Mouse (Mus musculus) kidney, postnatal 4 days (tissue): ENCODE measurements around the gene Siglec1.
A peak's percentile ranks its signal among the peaks of the same experiment; 100 is the strongest.
"Not testable (repeated sequence)": the region's sequence is repeated elsewhere in the genome, so short reads cannot be mapped to it uniquely, and the experiment has no call there.

Source experiments
- DNase-seq, 2 experiments: peaks; one replicate each; pipeline ENCODE4 v3.0.0; 2021; ENCODE audit warnings: mixed read lengths in 2 of 2

Gene Siglec1

DNA sequence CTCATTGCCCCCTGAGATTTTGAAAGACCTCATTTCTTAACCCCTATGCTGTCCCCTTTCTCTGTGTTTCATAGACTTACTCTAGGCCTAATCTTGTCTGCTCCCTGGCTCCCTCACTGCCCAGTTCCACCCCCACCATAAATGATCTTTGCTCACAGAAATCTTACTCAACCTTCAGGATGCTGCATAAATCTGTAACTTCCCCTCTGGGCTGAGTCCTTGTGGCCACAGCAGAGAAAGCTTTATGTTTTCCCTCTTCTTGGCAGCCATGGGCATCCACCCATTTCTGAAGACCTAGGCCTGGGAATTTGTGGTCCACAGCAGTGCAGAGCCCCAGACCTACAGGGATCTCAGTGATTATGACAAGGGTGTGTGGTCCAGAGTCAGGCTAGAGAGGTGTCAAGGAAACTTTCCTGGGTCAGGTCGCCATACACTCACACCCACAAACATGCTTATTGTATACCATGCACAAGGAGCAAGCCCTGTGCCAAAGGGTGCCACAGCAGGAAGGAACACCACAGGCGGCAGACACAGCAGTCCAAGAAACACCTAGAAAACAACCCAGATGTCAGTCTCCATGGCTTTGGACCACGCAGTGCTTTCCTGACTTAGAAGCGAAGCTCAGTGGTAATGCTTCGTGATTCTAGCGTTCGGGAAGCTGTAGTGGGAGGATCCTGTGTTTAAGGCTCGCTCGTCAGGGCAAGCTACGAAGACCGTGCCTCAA, at the start of gene Siglec1:
TSS of gene Siglec1 (minus strand) at position 99 of the 724 bp plus-strand sequence.
- no peak for DNase-seq

DNA sequence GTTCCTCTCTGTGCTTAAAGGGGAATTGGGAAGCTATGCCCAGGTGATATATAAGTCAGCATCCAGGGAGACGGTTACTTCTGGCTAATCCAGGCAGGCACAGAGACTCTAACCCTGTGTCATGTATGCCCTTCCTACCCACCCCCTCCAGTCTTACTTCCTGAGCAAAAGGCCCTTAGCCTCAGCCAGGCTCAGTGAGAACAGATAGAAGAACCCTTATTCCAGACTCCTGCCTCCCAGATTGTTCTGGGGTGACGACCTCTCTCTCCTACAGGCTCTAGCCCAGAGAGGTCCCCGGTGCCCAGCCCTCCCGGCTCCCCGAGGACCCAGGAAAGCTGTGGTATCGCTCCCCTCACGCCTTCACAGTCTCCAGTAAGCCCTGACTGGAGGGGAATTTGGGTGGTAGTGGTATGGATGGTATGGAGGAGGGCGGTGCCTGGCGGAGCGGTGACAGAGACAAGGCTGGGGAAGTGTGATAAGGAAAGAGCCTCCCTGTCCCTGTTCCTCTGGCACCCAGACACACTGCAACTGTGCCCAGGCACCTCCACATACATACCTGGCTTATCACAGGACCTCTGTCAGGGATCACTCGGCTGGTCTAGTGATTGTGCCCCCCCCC, 49.1 kb upstream of the Siglec1 start:
- peak in 1 of 2 experiments; percentile 0 for DNase-seq

DNA sequence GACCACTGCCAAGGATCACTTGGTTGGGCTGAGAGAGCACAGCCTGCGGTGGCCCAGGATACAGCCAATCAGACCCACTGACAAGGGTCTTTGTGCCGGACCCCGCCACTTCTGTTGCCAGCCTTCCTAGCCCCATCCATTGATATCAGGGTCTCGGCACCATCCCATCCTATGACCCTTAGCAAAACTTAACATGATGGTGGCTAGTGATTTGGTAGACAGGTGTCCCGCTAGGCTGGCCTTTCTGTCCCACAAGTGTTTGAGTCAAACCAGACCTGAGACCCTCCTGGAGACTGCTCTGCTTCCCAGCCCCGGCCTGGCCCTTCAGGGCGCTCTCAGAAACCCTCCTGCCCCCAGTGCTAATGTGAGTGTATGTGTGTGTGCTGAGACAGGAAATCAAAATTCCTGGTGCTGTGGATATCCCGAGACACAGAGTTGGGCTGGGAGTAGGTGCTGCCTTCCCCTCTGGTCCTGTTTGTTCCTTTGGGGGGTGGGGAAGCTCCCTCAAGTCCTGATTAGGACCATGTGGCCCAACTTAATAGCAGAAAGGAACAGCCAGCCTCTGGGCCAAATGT, 48.3 kb upstream of the Siglec1 start:
- peak in 1 of 2 experiments; percentile 1 for DNase-seq

DNA sequence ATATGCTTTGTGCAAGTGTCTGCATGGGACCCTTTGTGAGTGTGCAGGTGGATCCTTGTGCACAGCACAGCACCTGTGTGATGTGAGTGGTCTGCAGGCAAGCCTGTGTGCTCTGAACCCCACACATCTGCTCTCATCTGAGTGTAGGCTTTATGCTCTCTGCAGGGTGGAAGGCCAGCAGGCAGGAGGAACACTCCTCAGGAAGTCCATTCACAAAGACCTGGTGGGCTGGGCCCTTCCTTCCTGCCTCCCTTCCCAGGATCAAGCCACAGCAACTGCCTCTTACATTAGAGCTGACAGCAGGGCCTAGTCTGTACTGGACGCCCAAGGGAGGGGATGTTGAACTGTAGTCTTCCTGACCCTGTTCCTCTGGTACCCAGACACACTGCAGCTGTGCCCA, 47.8 kb upstream of the Siglec1 start:
- peak; percentile 41 to 56 for DNase-seq

DNA sequence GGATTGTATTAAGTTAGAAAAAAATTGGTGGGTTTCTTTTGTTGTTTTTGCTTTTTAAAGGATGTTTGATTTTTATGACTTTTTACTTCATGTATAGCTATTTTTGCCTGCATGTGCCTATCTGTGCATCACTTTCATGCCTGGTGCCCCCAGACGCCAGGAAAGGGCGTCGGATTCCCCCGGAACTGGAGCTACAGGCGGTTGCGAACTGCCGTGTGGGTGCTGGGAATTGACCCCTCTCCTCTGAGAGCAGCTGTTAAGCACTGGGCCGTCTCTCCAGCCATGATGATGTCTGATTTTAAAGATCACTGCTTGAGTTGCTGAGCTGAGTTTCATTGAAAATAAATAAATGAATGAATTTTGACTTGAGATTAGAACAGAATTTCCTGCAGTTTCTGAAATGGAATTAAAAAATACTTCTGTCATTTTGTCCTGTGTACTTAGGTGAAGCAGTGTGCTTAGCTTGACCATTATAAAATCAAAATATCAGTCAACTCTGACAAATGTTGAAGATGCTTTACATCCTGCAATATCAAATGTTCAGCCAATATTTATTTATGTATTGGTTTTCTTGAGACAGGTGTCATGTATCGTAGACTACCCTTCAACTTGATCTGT, 46.5 kb upstream of the Siglec1 start, which contains the start of gene Gm11037:
TSS of gene Gm11037 (plus strand) at position 568 of the 618 bp plus-strand sequence.
- peak; percentile 1 to 2 for DNase-seq

DNA sequence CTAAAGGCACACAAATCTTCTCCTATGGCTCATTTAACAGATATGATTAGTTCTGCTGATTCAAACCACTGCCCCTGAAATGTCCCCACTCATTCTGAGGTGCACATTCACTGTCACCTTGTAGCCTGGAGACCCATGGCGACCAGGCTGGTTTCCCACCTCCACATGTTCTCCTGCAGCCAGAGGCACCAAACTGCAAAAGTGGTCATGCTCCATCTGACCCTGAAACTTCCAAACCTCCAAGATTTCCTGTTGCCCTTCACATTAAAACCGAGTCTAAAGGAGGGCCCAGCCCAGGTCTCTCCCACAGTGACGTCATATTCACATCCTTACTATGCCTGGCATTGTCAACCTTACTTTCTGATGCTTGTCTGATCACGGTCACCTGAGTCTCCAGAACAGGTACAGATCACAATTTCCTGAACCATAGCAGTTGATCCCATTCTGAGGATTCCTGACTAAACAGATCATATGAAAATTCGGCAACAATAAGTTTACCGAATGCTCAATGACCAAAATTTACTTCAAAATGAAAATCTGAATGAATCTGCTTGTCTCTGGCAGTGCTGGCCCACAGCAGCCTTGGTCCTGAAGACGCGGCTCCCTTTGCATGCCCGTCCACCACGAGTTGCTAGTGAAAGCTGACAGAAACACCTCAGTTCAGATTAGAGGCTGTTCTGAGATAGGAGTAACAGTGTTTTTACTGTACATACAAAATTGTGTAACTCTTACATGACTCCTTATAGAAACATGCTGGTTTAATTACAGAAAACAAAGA, 45.7 kb upstream of the Siglec1 start:
- DNase-seq = peak; percentile 0 to 1

DNA sequence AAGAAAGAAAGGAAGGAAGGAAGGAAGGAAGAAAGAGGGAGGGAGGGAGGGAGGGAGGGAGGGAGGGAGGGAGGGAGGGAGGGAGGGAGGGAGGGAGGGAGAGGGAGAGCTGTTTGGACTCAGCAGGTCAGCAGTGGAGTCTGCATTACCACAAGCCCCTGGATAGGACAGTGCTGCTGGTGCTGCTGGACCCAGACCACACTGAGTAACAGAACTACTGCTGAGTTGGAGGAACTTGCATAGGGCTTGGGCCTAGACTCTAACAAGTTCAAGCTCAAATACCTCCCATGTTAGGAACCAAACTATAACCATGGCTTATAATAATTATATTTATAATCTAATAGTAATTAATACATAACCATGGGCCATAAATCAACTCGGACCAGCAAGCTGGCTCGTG, 44.3 kb upstream of the Siglec1 start:
- DNase-seq = peak in 1 of 2 experiments; percentile 0

DNA sequence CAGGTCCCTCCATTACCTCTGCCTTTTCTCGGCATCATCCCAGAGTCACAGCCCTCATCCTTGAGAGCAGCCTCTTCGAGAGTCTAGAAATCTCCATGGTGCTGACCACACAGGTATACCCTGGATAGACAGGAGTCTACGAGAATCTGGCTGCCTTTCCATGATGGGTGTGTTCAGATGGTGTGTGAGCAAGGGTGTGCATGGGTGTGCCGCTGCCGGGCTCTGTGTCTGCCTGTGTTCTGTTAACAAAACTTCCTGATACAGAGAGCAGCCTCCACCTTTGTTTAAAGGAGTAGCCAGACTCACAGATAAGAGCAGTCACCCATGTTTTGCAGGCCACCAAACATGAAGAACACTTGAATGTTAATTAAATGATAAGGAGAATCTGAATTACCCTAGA, 43.3 kb upstream of the Siglec1 start:
- no peak for DNase-seq

DNA sequence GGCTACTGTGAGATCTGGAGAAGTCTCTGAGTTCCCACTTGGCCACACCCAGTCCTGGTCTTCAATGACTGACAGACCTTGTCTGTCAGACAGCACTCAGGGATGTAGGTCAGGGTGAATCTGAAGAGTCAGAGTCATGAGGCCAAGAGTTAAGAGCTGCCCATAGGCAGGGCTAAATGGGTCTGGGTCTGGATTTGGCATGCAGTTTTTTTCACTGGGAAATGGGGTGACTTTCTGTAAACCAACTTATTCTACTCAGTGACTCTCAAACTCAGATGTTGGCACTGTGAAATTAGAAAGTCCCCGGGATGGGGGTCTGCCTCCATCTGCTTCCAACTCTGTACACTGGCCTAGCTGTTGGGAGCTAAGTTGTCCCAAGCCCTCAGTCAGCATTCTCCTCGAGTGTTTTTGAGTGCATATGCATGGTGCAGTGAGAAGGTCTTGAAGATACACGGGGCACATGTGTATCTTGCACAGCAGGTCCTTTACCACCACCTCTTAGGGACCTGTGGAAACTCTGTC, 42.1 kb upstream of the Siglec1 start:
- DNase-seq = no peak

DNA sequence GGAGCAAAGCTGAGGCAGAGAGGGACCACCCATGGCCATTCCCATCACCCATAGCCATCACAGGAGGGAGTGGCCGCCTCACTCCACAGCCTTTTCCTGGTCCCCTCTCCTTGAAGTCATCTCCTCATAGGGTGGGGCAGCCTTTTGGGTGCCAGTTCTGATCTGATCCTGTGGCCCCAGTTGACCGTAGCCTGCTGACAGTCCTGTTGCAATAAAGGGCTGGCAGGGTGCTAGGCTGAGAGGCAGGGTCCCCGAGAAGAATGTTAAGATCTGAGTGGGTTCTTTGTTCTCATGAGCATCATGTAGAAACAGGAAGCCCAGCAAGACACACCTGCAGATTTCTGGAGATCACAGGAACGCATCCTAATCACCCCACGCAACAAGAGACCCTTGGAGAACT, 41.6 kb upstream of the Siglec1 start:
- DNase-seq = no peak

DNA sequence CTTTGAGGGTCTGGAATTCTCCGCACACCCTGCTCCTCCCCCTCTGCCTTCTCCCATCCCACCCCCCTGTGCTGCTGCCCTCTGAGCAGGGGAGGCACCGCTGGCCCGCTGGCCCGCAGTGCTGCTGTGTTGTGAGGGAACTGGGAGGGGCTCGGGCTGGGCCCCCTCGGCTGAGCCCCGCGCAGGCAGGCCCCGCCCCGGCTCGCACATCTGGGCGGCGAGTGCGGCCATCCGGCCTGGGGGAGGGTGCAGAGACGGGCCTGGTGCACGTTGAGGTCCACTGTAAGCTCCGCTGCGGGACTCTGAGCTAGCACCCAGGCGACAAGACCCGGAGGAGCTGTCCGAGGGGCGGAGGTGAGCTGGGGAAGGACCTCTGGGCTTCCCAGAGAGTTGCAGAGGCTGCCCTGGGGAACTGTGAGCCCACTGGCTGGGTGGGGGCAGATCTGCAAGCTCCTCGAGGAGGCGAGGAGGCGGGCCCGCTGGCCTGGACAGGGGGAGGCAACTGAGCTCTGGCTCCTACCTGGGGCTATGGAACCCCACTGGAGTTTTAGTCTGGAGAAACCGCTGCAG, 40.7 kb upstream of the Siglec1 start, which contains the start of gene Hspa12b:
TSS of gene Hspa12b (plus strand) at position 120 of the 570 bp plus-strand sequence.
- peak; percentile 81 to 87 for DNase-seq

DNA sequence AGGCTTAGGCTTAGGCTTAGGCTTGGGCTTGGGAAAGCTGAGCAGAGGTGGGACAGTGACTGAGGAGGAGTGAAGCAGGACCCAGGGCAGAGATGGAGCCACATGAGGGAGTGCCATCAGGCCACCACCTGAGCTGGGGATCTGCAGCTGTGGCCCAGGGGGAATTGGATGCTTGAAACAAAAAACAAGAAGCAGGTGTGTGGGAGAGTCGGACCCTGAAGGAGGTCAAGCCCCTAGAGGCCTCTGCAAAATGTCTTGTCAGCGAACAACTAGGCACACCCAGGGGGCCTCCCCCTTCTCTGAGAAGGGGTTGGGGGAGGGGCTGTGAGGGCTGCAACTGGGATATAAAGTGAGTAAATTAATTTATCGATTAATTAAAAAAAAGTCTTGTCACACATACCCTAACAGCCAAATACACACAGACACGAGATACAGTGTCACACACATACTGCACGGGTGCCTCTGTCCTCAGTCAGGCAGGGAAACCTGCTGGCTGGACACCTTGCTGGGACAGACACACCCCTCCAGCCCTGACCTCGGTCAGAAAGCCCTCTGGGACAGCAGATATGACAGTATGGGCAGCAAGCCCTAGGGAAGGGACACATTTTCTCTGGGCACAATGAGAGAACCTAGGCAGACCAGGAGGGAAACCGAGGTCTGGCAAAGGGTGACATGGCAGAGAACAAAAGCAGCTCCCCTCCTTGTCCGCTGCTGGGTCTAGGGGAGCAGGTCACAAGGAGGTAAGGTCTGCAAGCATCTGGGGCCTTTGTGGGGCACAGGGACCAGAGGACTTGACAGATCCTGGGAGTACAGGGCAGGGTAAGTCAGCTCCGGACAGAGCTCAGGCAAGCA, 39.6 kb upstream of the Siglec1 start:
- DNase-seq = no peak

DNA sequence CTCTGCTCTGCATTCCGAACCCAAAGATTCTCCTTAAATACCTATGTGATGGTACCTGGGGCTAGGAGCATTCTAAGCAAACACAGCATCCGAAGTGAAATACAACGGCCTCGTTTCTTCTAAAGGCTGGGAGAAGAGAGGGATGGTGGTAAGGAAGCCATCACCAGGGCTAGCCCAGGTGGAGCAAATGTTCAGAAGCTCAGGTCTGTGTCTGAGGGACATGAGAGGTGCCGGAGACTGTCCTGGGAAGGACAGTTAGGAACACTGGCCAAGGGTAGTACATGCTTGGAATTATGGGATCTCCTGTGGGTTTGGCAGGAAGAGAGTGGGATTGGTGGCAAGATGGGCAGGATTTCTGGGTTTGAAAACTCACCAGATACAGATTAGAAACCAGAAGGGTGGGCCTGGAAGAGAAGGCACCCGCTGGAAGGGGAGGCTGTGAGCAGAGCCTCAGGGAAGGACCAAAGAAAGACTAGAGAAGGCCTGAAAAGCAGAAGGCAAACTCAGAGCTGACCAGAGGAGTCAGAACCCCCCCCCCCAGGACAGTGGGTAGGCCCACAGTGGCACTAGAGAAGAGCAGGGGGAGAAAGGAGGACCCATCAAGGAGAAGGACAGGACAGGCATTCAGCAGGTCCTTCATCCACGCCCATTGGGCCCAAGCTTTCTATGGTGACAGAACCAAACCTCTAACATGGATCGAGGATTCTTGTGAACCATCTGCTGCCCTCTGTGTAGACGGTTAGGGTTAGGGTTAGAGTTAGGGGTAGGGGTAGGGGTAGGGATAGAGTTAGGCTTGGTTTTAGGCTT, 38.8 kb upstream of the Siglec1 start:
- no peak for DNase-seq

DNA sequence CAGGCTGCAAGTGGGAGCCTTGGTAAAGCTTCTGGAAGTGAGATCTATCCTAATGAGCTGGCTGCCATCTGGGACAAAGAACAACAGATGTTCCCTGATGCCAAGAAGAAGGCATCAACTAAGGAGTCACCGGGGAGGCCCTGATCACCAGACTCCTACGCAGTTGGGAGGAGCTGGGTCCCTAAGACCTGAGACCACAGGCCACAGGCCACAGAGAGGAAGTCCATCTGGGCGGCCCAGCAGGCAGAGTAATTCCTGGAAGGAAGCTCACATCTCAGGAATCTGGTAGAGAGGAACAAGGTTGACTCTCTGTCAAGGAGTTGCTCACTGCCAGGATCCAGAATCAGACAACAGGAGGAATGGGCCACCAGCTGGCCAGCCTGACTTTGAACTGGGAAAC, 37.6 kb upstream of the Siglec1 start:
- DNase-seq = peak; percentile 28 to 55

DNA sequence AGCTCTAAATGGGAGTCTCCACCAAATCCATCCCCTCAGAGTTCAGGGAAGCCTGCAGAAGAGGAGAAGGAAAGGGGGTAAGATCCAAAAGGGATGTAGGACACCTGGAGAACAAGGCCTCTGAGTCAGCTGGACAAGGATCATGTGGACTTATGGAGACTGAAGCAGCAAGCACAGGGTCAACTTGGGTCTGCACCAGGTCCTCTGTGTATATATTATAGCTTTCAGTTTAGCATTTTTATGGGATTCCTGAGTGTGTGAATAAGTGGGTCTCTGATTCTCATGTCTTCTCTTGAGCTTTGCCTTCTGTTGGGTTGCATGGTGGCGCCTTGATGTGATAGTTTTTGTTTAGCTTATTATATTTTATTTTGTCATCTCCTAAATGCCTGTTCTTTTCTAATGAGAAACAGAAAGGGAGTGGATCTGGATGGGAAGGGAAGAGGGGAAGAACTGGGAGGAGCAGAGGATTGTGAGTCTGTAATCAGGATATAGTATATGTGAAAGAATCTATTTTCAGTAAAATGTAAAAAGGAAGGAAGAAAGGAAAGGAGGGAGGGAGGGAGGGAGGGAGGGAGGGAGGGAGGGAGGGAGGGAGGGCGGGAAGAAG, 32.5 kb upstream of the Siglec1 start:
- peak in 1 of 2 experiments; percentile 37 for DNase-seq

DNA sequence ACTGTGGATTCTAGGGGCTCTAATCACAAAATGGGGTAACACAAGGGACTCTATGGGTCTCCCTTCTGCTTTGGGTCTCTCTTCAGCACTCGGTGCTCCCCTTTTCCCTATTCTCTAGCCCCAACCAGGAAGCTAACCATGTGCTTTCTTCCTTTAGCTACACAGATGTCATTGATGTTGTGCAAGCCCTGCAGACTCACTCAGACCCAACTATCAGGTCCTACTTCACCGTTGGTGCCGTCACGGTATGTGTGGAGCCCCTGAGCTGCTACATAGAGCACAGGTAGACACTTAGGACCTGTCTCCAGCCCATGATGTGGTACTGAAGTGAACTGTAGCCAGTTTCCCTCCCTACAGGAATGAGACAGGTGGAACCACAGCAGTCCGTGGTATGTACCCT, 19.4 kb upstream of the Siglec1 start:
- no peak for DNase-seq

DNA sequence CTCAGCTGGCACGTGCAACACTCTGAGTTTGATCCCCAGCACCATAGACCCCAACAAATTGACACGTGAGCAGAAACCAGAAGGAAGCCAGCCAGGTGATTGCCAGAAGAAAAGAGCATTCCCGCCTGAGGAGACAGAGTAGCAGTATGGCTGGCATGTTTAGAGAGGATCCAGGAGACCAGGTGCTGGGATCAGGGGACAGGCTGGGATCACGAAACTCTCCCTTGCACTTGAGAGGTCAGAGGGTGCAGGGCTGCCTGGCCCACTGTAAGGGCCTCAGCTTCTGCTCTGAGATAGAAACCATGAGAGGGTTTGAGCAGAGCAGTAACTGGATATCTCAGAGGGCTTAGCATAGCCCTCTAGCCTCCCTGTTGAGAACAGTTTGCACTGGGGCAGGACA, 18.5 kb upstream of the Siglec1 start:
- DNase-seq = not testable (repeated sequence)

DNA sequence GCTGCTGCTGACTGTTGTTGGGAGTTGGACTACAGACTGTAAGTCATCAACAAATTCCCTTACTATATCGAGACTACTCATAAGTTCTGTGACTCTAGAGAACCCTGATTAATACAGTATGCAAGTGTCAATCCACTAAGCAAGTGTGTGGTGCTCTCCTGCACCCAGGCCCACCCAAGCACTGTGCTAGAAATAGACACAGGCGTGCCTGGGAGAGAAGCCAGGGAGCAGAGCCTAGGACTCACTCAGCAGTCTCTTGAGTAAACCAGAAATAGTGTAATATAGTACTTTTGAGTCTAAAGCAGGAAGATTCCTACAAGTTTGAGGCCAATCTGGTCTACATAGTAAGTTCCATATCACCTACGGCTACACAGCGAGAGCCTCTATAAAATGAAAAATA, 17.5 kb upstream of the Siglec1 start:
- no peak for DNase-seq

DNA sequence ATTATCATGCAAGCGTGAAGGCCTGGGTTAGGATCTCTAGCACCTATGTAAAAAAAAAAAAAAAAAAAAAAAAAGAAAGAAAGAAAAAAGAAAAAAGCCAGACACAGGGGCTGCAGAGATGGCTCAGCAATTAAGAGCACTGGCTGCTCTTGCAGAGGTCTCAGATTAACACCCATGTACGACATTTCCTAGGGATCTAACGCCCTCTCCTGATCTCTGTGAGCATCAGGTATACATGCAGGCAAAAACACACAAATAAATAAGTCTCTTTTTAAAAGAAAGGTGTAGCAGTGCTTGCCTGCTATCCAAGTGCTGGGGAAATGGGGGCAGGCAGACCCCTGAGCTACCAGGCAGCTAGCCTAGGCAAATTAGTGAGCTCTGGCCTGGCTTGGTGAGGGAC, 15.0 kb upstream of the Siglec1 start:
- no peak for DNase-seq

DNA sequence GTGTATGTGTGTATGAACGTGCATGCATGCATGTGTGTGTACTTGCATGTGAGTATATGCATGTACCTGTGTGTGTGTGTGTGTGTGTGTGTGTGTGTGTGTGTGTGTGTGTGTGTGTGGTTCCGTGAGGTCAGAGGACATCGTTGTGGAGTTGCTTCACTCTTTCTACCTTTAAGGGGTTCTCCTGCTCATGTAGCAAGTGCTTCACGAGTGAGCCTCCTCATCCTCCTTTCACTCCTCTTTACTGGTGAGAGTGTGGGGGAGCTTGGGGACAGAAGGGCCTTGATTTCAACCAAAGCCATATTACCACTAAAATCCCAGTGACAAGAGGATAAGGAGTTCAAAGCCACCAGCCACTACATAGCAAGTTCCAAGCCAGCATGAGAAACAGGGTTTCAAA, 10.5 kb upstream of the Siglec1 start:
- no peak for DNase-seq
